Mouse (Mus musculus): ENCODE data around the gene Cnga3.

- no peak for TF ChIP-seq POLR2A (IDR thresholded peaks at IDR 0.05; ENCODE audit: insufficient read length, low read depth)
- TF ChIP-seq USF1 (IDR thresholded peaks at IDR 0.05; ENCODE audit: low read depth) = no peak
These were observed 74.1 kb downstream of the Cnga3 start for GRCm38 (mm10) chr1:37288181-37288935.

Measured in myocyte (in vitro differentiated cells).